Mouse (Mus musculus) spleen, postnatal 10 days (tissue): ENCODE measurements at regions not wholly inside any gene's neighbourhood (a gene's known extent, or its start where the extent isn't known, plus 50 kb on each side); places are given as distances from the start of the nearest gene placed in this dataset.

Experiments
- DNase-seq, 2 experiments: peaks; one replicate each; pipeline ENCODE4 v3.0.0; 2021 to 2022; ENCODE audit warnings: low spot score in 2 of 2

- no peak for DNase-seq
These were observed 441.2 kb downstream of the Sorl1 start for GRCm38 (mm10) chr9:41682911-41683310.

GRCm38 (mm10) chr9:41675656-41676055 lies 448.4 kb downstream of the Sorl1 start:
- no peak for DNase-seq

GRCm38 (mm10) chr9:41672958-41673357 lies 451.1 kb downstream of the Sorl1 start:
- no peak for DNase-seq

GRCm38 (mm10) chr9:41668741-41669140 lies 455.4 kb downstream of the Sorl1 start:
- no peak for DNase-seq

- DNase-seq: no peak
These were observed 459.0 kb downstream of the Sorl1 start for GRCm38 (mm10) chr9:41665000-41665685.

GRCm38 (mm10) chr9:41660576-41660975 lies 463.5 kb downstream of the Sorl1 start:
- no peak for DNase-seq

GRCm38 (mm10) chr9:41660011-41660410 lies 464.1 kb downstream of the Sorl1 start:
- no peak for DNase-seq

- no peak for DNase-seq
These were observed 470.2 kb upstream of the Ubash3b start for GRCm38 (mm10) chr9:41631564-41632205.

GRCm38 (mm10) chr9:41621341-41621740 lies 459.8 kb upstream of the Ubash3b start:
- DNase-seq: no peak

- no peak for DNase-seq
These were observed 452.5 kb upstream of the Ubash3b start for GRCm38 (mm10) chr9:41614002-41614401.

- DNase-seq: no peak
These were observed 451.5 kb upstream of the Ubash3b start for GRCm38 (mm10) chr9:41612802-41613550.

GRCm38 (mm10) chr9:41612452-41612795 lies 450.9 kb upstream of the Ubash3b start:
- DNase-seq: no peak

- DNase-seq: no peak
These were observed 450.3 kb upstream of the Ubash3b start for GRCm38 (mm10) chr9:41611534-41612451.

GRCm38 (mm10) chr9:41610347-41610746 lies 448.9 kb upstream of the Ubash3b start:
- no peak for DNase-seq

GRCm38 (mm10) chr9:41606136-41606535 lies 444.6 kb upstream of the Ubash3b start:
- DNase-seq: no peak

GRCm38 (mm10) chr9:41604916-41605315 lies 443.4 kb upstream of the Ubash3b start:
- DNase-seq: no peak

GRCm38 (mm10) chr9:41600778-41601177 lies 439.3 kb upstream of the Ubash3b start:
- no peak for DNase-seq

- no peak for DNase-seq
These were observed 438.4 kb upstream of the Ubash3b start for GRCm38 (mm10) chr9:41599874-41600273.

- DNase-seq: no peak
These were observed 434.3 kb upstream of the Ubash3b start for GRCm38 (mm10) chr9:41595749-41596148.

GRCm38 (mm10) chr9:41593998-41594397 lies 432.5 kb upstream of the Ubash3b start:
- no peak for DNase-seq

- no peak for DNase-seq
These were observed 431.6 kb upstream of the Ubash3b start for GRCm38 (mm10) chr9:41592900-41593690.
